Mouse (Mus musculus): Measurements from ENCODE around the gene Hsd11b1. TPM values are rescaled to one million over a fixed set of nuclear protein-coding genes. Genes with fewer than 3 reads are reported as not detected.

Gene Hsd11b1
- 0.27 and 0.33 TPM in 2 replicates for polyA plus RNA-seq (2012; rRNA removed)

GRCm38 (mm10) chr1:193263955-193264598 is at the start of gene Hsd11b1:
TSS of gene Hsd11b1 (minus strand) at chr1:193264075.

GRCm38 (mm10) chr1:193272916-193273601 is 9.2 kb upstream of the Hsd11b1 start, which contains the start of gene G0s2:
TSS of gene G0s2 (minus strand) at chr1:193273217.

GRCm38 (mm10) chr1:193207503-193207902 is 56.4 kb downstream of the Hsd11b1 start, which contains the start of gene Lamb3:
TSS of gene Lamb3 (plus strand) at chr1:193207699.

DNA sequence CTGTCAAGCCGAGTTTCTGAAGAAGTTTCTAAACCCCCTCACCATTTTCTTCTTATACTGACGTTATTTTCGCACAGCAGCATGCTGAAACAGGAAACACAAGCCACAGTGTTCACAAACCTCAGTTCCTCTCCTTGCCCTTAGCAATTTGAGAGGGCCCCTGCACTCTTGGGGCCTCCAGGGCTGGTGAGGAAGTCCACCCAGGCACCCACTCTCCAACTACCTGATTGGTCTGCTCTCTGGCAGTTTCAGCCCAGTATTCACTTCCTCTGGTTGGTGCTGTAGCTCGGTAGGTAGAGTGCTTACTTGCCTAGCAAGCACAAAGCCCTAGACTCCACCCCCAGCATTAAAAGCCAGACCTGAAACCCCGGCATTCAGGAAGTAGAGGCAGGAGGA is 62.5 kb downstream of the Hsd11b1 start, which contains the start of gene Traf3ip3:
Gene Traf3ip3, minus strand, starts transcription at position 321 of the 396 bp plus-strand sequence.

Other genes with a start within 250 kb of the Hsd11b1 start
- 6.1 and 6.6 TPM in 2 replicates for gene Syt14, start 228.3 kb downstream of the Hsd11b1 start, polyA plus RNA-seq (2012; rRNA removed)
- gene Diexf, start 133.8 kb downstream of the Hsd11b1 start, polyA plus RNA-seq (2012; rRNA removed), result 29.9 and 31.3 TPM in 2 replicates
- 0.53 and 4.5 TPM in 2 replicates for gene Irf6, start 111.0 kb downstream of the Hsd11b1 start, polyA plus RNA-seq (2012; rRNA removed)
- gene A130010J15Rik, start 96.0 kb downstream of the Hsd11b1 start, polyA plus RNA-seq (2012; rRNA removed), result 7.0 and 7.7 TPM in 2 replicates
- 1.4 and 2.8 TPM in 2 replicates for gene Traf3ip3, start 62.4 kb downstream of the Hsd11b1 start, polyA plus RNA-seq (2012; rRNA removed)
- gene Lamb3, start 56.4 kb downstream of the Hsd11b1 start, polyA plus RNA-seq (2012; rRNA removed), result 0.53 and 1.0 TPM in 2 replicates
- gene G0s2, start 9.1 kb upstream of the Hsd11b1 start, polyA plus RNA-seq (2012; rRNA removed), result 10.0 and 13.3 TPM in 2 replicates
- 34.8 and 38.5 TPM in 2 replicates for gene Camk1g, start 106.2 kb upstream of the Hsd11b1 start, polyA plus RNA-seq (2012; rRNA removed)

Data from central nervous system, embryonic 14 days (tissue).